Mouse (Mus musculus): Measurements from ENCODE around the gene 4933402N03Rik. TPM values are rescaled to one million over a fixed set of nuclear protein-coding genes. Genes with fewer than 3 reads are reported as not detected.

4933402N03Rik gene
- total RNA-seq (2021) (not detected), polyA plus RNA-seq (2012; rRNA removed) (not detected in 2 replicates)
- long read RNA-seq = 0 reads

DNA sequence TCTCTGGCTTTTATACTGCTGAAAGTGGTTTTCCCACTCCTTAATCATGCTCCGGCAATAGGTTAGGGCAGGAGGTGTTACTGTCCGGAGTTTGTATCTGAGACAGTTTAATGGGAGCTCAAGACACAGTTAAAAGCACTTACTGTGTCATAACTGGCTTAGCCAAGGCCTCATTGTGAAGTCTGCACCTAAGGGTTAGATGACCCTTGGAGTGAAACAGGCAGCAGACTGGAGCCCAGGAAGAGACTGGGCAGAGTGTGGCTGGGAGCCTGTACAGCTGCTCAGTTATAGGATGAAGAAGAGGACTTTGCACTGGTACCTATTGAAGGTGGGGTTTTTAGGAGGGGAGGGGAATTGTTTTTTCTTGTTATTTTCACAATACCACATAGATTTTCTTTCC is at the start of gene 4933402N03Rik:
Gene 4933402N03Rik (minus strand): TSS at position 101 of the 400 bp plus-strand sequence.
- Histone ChIP-seq H3K36me3 (ENCODE audit: control insufficient read depth, insufficient read depth, low read length) (no peaks in the 10 kb centered on the region), H3K27me3 (ENCODE audit: control insufficient read depth, insufficient read depth, low read length) (0 out of 2 replicates have a peak, but pooled peaks cover 3% of the 10 kb centered on the region), H3K79me2 (replicated peaks; ENCODE audit: control insufficient read depth, insufficient read depth, low read length) (no peaks in the 10 kb centered on the region), H3K4me3 (no peak within 1 kb of the TSS), H3K27ac (no peak within 1 kb of the TSS), H3K4me1 (ENCODE audit: control insufficient read depth, insufficient read depth, low read length) (no peaks in the 10 kb centered on the region), H3K9ac (ENCODE audit: low read depth, low read length) (no peak within 1 kb of the TSS)
- WGBS = 90% methylated on average over 2 of the region's 2 CpGs
- DNase-seq = no peak
- TF ChIP-seq POLR2A (IDR thresholded peaks at IDR 0.05; ENCODE audit: insufficient read depth, low read depth, low read length) (no peak), EP300 (IDR thresholded peaks at IDR 0.05; ENCODE audit: insufficient read depth, low read depth, low read length) (no peak), CTCF (IDR thresholded peaks at IDR 0.05) (no peak)
- intact Hi-C loops (cut with DNase I) = no loop called here

DNA sequence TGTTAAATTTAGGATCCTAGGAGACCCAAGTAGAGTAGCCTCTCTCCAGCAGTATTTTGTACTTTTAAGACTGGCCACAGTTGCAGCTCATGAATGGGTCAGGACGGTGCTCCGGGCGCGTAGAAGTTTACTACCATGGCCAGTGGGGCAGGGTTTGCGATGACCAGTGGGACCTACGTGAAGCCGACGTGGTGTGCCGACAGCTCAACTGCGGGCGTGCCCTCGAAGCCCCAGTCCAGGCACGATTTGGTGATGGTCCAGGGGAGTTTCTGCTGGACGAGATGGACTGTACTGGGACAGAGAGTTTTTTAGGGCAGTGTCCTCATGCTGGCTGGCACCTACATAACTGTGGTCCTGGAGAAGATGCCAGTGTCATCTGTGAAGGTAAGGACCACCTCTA is 41.9 kb upstream of the 4933402N03Rik start:
- no peak overlapping the region for H3K9ac ChIP-seq (ENCODE audit: low read depth, low read length)
- 91% methylated on average over 14 of the region's 14 CpGs for WGBS

GRCm38 (mm10) chr7:131187047-131187446 is 40.9 kb upstream of the 4933402N03Rik start:
- 66% methylated on average over 8 of the region's 8 CpGs for WGBS
- Histone ChIP-seq H3K79me2 (replicated peaks; ENCODE audit: control insufficient read depth, insufficient read depth, low read length) (no peaks in the 10 kb centered on the region), H3K27me3 (ENCODE audit: control insufficient read depth, insufficient read depth, low read length) (no peaks in the 10 kb centered on the region), H3K9ac (ENCODE audit: low read depth, low read length) (no peak overlapping the region), H3K36me3 (ENCODE audit: control insufficient read depth, insufficient read depth, low read length) (no peaks in the 10 kb centered on the region), H3K27ac (no peak overlapping the region), H3K4me1 (ENCODE audit: control insufficient read depth, insufficient read depth, low read length) (no peaks in the 10 kb centered on the region), H3K4me3 (no peak overlapping the region)
- DNase-seq = no peak
- intact Hi-C loops (cut with DNase I) = no loop called here
- no peak for TF ChIP-seq CTCF (IDR thresholded peaks at IDR 0.05)
- TF ChIP-seq EP300 (IDR thresholded peaks at IDR 0.05; ENCODE audit: insufficient read depth, low read depth, low read length) = no peak
- TF ChIP-seq POLR2A (IDR thresholded peaks at IDR 0.05; ENCODE audit: insufficient read depth, low read depth, low read length) = no peak

More for the DNA sequence above, 41.9 kb upstream of the 4933402N03Rik start:
- Histone ChIP-seq H3K79me2 (replicated peaks; ENCODE audit: control insufficient read depth, insufficient read depth, low read length) (no peaks in the 10 kb centered on the region), H3K27me3 (ENCODE audit: control insufficient read depth, insufficient read depth, low read length) (no peaks in the 10 kb centered on the region), H3K4me3 (no peak overlapping the region), H3K4me1 (ENCODE audit: control insufficient read depth, insufficient read depth, low read length) (no peaks in the 10 kb centered on the region), H3K36me3 (ENCODE audit: control insufficient read depth, insufficient read depth, low read length) (no peaks in the 10 kb centered on the region), H3K27ac (no peak overlapping the region)
- intact Hi-C loops (cut with DNase I) = no loop called here
- TF ChIP-seq EP300 (IDR thresholded peaks at IDR 0.05; ENCODE audit: insufficient read depth, low read depth, low read length) (no peak), POLR2A (IDR thresholded peaks at IDR 0.05; ENCODE audit: insufficient read depth, low read depth, low read length) (no peak), CTCF (IDR thresholded peaks at IDR 0.05) (no peak)
- no peak for DNase-seq

DNA sequence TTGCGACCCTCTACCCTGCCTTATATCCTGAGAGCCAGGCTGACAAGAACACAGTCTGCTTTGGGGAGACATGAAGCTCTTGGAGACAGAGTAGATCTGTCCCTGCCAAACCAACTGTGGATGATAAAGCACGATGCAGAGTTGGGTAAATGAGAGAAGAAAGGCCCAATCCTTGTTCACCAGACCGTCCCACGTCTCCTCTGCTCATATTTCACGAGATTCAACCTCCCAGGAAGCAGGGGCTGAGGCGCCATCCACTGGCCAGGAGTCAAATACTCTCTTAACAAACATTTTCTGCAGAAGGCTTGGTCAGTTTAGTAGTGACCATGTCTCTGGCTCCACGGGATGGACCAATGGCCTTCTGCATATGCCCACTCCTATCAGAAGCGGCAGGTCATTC is 38.2 kb upstream of the 4933402N03Rik start:
- intact Hi-C loops (cut with DNase I) = no loop called here
- no peak overlapping the region for H3K4me3 ChIP-seq
- 61% methylated on average over 8 of the region's 8 CpGs for WGBS

GRCm38 (mm10) chr7:131182685-131183084 is 36.6 kb upstream of the 4933402N03Rik start:
- intact Hi-C loops (cut with DNase I) = no loop called here
- TF ChIP-seq EP300 (IDR thresholded peaks at IDR 0.05; ENCODE audit: insufficient read depth, low read depth, low read length) (no peak), CTCF (IDR thresholded peaks at IDR 0.05) (peak; percentile 70), POLR2A (IDR thresholded peaks at IDR 0.05; ENCODE audit: insufficient read depth, low read depth, low read length) (no peak)
- no peak overlapping the region for H3K27ac ChIP-seq
- WGBS = 42% methylated on average over 4 of the region's 4 CpGs
- no peak overlapping the region for H3K9ac ChIP-seq (ENCODE audit: low read depth, low read length)
- H3K79me2 ChIP-seq (replicated peaks; ENCODE audit: control insufficient read depth, insufficient read depth, low read length) = no peaks in the 10 kb centered on the region
- no peaks in the 10 kb centered on the region for H3K27me3 ChIP-seq (ENCODE audit: control insufficient read depth, insufficient read depth, low read length)
- no peaks in the 10 kb centered on the region for H3K36me3 ChIP-seq (ENCODE audit: control insufficient read depth, insufficient read depth, low read length)
- DNase-seq = peak; percentile 11 to 40
- no peaks in the 10 kb centered on the region for H3K4me1 ChIP-seq (ENCODE audit: control insufficient read depth, insufficient read depth, low read length)
- H3K4me3 ChIP-seq = no peak overlapping the region

More for the DNA sequence above, 38.2 kb upstream of the 4933402N03Rik start:
- Histone ChIP-seq H3K79me2 (replicated peaks; ENCODE audit: control insufficient read depth, insufficient read depth, low read length) (no peaks in the 10 kb centered on the region), H3K36me3 (ENCODE audit: control insufficient read depth, insufficient read depth, low read length) (no peaks in the 10 kb centered on the region), H3K4me1 (ENCODE audit: control insufficient read depth, insufficient read depth, low read length) (no peaks in the 10 kb centered on the region), H3K9ac (ENCODE audit: low read depth, low read length) (no peak overlapping the region), H3K27ac (no peak overlapping the region), H3K27me3 (ENCODE audit: control insufficient read depth, insufficient read depth, low read length) (no peaks in the 10 kb centered on the region)
- TF ChIP-seq CTCF (IDR thresholded peaks at IDR 0.05) = no peak
- no peak for TF ChIP-seq POLR2A (IDR thresholded peaks at IDR 0.05; ENCODE audit: insufficient read depth, low read depth, low read length)
- TF ChIP-seq EP300 (IDR thresholded peaks at IDR 0.05; ENCODE audit: insufficient read depth, low read depth, low read length) = no peak
- DNase-seq = no peak

GRCm38 (mm10) chr7:131174121-131174520 is 28.0 kb upstream of the 4933402N03Rik start, which contains the start of gene 5430419D17Rik:
5430419D17Rik (plus strand) TSS chr7:131174402.
- H3K4me3 ChIP-seq = no peak within 1 kb of the TSS
- no peaks in the 10 kb centered on the region for H3K27me3 ChIP-seq (ENCODE audit: control insufficient read depth, insufficient read depth, low read length)
- H3K4me1 ChIP-seq (ENCODE audit: control insufficient read depth, insufficient read depth, low read length) = no peaks in the 10 kb centered on the region
- TF ChIP-seq POLR2A (IDR thresholded peaks at IDR 0.05; ENCODE audit: insufficient read depth, low read depth, low read length) (no peak), CTCF (IDR thresholded peaks at IDR 0.05) (no peak)
- intact Hi-C loops (cut with DNase I) = no loop called here
- H3K79me2 ChIP-seq (replicated peaks; ENCODE audit: control insufficient read depth, insufficient read depth, low read length) = no peaks in the 10 kb centered on the region
- WGBS = 77% methylated on average over 9 of the region's 9 CpGs
- no peak within 1 kb of the TSS for H3K9ac ChIP-seq (ENCODE audit: low read depth, low read length)
- H3K36me3 ChIP-seq (ENCODE audit: control insufficient read depth, insufficient read depth, low read length) = no peaks in the 10 kb centered on the region
- no peak within 1 kb of the TSS for H3K27ac ChIP-seq
- DNase-seq = no peak
